Mouse (Mus musculus) liver, postnatal 0 days (tissue): Measurements from ENCODE around the gene Mettl16. TPM values are rescaled to one million over a fixed set of nuclear protein-coding genes. Genes with fewer than 3 reads are reported as not detected.
"Not testable (repeated sequence)": the region's sequence is repeated elsewhere in the genome, so short reads cannot be mapped to it uniquely, and the experiment has no call there.

Experiments used
- ATAC-seq: fragments of 200-750 bp; cut with Nextera tagmentation; 2 replicates; pipeline ENCODE4 v1.8.0; 2017; ENCODE audit warnings: mild to moderate bottlenecking, moderate library complexity
- DNase-seq: peaks from one replicate; pipeline ENCODE4 v3.0.0-alpha.2; 2016
- H3K27ac ChIP-seq: fragments of 300-500 bp; sonication (generic); 2 replicates; pipeline ENCODE4 v1.5.1; 2014; ENCODE audit warnings: antibody characterized with exemption, moderate library complexity, mild to moderate bottlenecking, low read depth
- H3K27me3 ChIP-seq: fragments of 300-500 bp; sonication (generic); 2 replicates; pipeline ENCODE4 v1.6.1; 2014; ENCODE audit warnings: low read length, control low read depth, mixed read lengths; ENCODE audit not compliant: insufficient read depth
- H3K36me3 ChIP-seq: fragments of 300-500 bp; sonication (generic); replicated peaks from 2 replicates; pipeline ENCODE4 v1.6.1; 2014; ENCODE audit warnings: mild to moderate bottlenecking, control low read depth, low read length, moderate library complexity, mixed read lengths; ENCODE audit not compliant: insufficient read depth
- H3K4me1 ChIP-seq: fragments of 300-500 bp; sonication (generic); 2 replicates; pipeline ENCODE4 v1.6.1; 2014; ENCODE audit warnings: antibody characterized with exemption, mild to moderate bottlenecking, control low read depth; ENCODE audit not compliant: insufficient read depth
- H3K4me2 ChIP-seq: fragments of 300-500 bp; sonication (generic); 2 replicates; pipeline ENCODE4 v1.6.1; 2014; ENCODE audit warnings: low read depth, mild to moderate bottlenecking, low read length, moderate library complexity, mixed read lengths
- H3K4me3 ChIP-seq: fragments of 300-500 bp; sonication (generic); 2 replicates; pipeline ENCODE4 v1.5.1; 2014; ENCODE audit warnings: low read depth, low read length
- H3K9ac ChIP-seq: fragments of 300-500 bp; sonication (generic); replicated peaks from 2 replicates; pipeline ENCODE4 v1.6.1; 2014; ENCODE audit warnings: mild to moderate bottlenecking, moderate library complexity
- H3K9me3 ChIP-seq: fragments of 300-500 bp; sonication (generic); 2 replicates; pipeline ENCODE4 v1.6.1; 2016; ENCODE audit warnings: mild to moderate bottlenecking, control low read depth, low read length, mixed read lengths
- CTCF ChIP-seq: sonication (generic); IDR thresholded peaks from 2 replicates; pipeline ENCODE4 v1.5.1; 2016; ENCODE audit warnings: antibody characterized with exemption, low read depth
- EP300 ChIP-seq: IDR thresholded peaks from 2 replicates; pipeline ENCODE4 v1.6.1; 2016; ENCODE audit warnings: antibody characterized with exemption, low read depth, mild to moderate bottlenecking
- WGBS: fragments of 180-500 bp; shearing (Covaris S2); extraction: QIAGEN DNeasy Blood & Tissue Kit; methylation state at CpG from one replicate; pipeline ENCODE4 v1.1.7; 2014; ENCODE audit not compliant: insufficient replicate concordance; 5-methylcytosine and 5-hydroxymethylcytosine counted together
- polyA plus RNA-seq: library from polyadenylated mRNA; unstranded; fragments of >200 nt; fragmentation: Nextera tagmentation; extraction: Ambion mirVana; gene quantifications from 2 replicates; pipeline ENCODE4 v1.2.1, GENCODE M21; 2015

Gene Mettl16
- polyA plus RNA-seq, 1 experiment from 2014 or later, result 8.4 TPM

DNA sequence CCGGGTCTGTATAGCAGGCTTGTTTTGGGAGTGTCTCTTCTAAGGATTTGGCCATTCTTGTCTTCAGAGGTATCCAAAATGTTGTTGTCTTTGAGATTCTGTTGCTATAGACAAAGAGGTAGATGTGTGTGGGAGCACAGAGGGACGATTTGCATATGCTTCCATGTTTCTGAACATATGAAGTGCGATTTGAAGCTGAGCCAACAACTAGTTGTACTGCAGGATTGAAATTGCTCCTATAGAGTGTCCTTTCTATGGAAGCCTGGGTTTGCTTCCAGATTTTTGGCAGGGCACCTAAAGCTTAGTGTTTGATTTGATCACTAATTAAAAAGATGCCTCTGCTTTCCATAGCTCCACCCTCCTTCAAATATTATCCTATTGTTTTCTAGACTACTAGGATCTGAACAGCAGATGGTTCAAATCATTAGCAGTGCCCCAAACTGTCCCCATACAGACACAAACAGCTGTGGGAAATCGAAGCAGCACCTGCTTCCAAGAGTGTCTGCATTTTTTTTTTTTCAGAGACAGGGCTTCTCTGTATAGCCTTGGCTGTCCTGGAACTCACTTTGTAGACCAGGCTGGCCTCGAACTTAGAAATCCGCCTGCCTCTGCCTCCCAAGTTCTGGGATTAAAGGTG lies 36.7 kb downstream of the Mettl16 start:
- 75% methylated on average over 6 of the region's 6 CpGs for WGBS
- no peak for DNase-seq
- no peak overlapping the region for H3K4me2 ChIP-seq
- H3K4me1 ChIP-seq, result no peaks in the 10 kb centered on the region
- no peak overlapping the region for H3K9ac ChIP-seq
- TF ChIP-seq EP300 (no peak), CTCF (no peak)
- no peaks in the 10 kb centered on the region for H3K9me3 ChIP-seq
- H3K4me3 ChIP-seq, result no peak overlapping the region
- ATAC-seq, result no peak
- H3K27me3 ChIP-seq, result no peaks in the 10 kb centered on the region
- peaks cover 28% of the 10 kb centered on the region for H3K36me3 ChIP-seq
- H3K27ac ChIP-seq, result no peak overlapping the region

DNA sequence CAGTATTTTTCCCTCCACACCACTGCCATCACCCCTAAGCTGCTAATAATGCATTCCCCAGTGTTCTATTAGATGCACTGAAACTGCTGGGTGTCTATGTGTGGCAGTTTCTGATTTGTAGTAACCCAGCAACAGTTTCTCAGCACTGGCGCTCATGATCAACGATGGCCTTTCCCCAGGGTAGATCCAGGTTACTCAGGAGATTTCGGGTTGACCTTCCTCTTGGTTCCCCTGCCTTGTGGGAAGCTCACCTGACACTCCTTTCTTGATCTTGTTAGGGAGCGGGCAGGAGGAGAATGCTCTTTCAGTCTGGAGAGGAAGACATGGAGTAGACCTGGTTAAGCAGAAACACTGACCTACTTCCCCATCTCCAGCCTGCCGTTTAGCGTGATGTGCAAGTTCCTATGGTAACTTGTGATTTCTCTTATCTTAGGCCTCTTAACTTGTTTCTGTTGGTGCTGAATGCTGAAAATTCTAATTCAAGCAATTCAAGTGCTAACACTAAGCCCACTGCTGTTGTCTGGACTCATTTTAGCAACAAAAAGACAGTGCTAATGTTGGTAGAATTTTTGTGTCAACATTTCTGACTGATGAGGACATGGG lies 37.7 kb downstream of the Mettl16 start:
- Histone ChIP-seq H3K27me3 (no peaks in the 10 kb centered on the region), H3K27ac (no peak overlapping the region), H3K4me2 (no peak overlapping the region), H3K9me3 (no peaks in the 10 kb centered on the region), H3K4me3 (no peak overlapping the region), H3K36me3 (peaks cover 28% of the 10 kb centered on the region), H3K9ac (no peak overlapping the region), H3K4me1 (no peaks in the 10 kb centered on the region)
- DNase-seq, result no peak
- TF ChIP-seq EP300 (no peak), CTCF (no peak)
- WGBS, result 81% methylated on average over 6 of the region's 6 CpGs
- no peak for ATAC-seq

GRCm38 (mm10) chr11:74810134-74810533 lies 39.5 kb downstream of the Mettl16 start:
- TF ChIP-seq EP300 (no peak), CTCF (no peak)
- Histone ChIP-seq H3K4me2 (no peak overlapping the region), H3K36me3 (peaks cover 22% of the 10 kb centered on the region; the same call in 1 of the 2 replicates), H3K4me1 (no peaks in the 10 kb centered on the region), H3K9me3 (no peaks in the 10 kb centered on the region), H3K27me3 (no peaks in the 10 kb centered on the region), H3K27ac (no peak overlapping the region), H3K9ac (no peak overlapping the region), H3K4me3 (no peak overlapping the region)
- DNase-seq, result no peak
- ATAC-seq, result no peak

DNA sequence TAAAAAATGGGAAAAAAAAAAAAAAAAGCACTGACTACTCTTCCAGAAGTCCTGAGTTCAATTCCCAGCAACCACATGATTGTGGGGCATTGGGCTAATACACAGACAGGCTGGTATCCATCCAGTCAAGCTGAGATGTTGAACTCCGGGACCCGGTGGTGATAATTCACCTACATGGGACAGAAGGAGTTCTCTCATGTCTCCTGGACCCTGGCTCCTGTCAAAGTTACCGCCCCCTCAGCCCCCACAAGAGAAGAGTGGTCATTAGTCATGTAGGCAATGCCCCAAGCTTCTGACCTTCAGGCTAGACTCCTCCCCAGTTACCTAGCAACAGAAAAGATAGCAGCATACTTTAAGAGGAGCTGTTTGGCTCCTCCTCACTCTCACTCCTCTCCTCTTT lies 40.4 kb downstream of the Mettl16 start:
- not testable (repeated sequence) for DNase-seq

GRCm38 (mm10) chr11:74811538-74811937 lies 40.9 kb downstream of the Mettl16 start:
- Histone ChIP-seq H3K27me3 (no peaks in the 10 kb centered on the region), H3K36me3 (peaks cover 15% of the 10 kb centered on the region), H3K27ac (no peak overlapping the region), H3K9ac (no peak overlapping the region), H3K4me1 (no peaks in the 10 kb centered on the region), H3K4me2 (no peak overlapping the region), H3K9me3 (no peaks in the 10 kb centered on the region), H3K4me3 (no peak overlapping the region)
- 81% methylated on average over 5 of the region's 5 CpGs for WGBS
- no peak for TF ChIP-seq EP300
- TF ChIP-seq CTCF, result no peak
- ATAC-seq (no peak), DNase-seq (no peak)

More for the DNA sequence above, 40.4 kb downstream of the Mettl16 start:
- H3K9ac ChIP-seq, H3K27ac ChIP-seq, H3K4me3 ChIP-seq, H3K27me3 ChIP-seq, H3K4me2 ChIP-seq, H3K9me3 ChIP-seq, ATAC-seq, H3K4me1 ChIP-seq: not testable (repeated sequence)
- H3K36me3 ChIP-seq, result peaks cover 20% of the 10 kb centered on the region; the same call in 1 of the 2 replicates
- 87% methylated on average over 3 of the region's 3 CpGs for WGBS

- Histone ChIP-seq H3K4me3 (no peak overlapping the region), H3K36me3 (peaks cover 16% of the 10 kb centered on the region), H3K27me3 (no peaks in the 10 kb centered on the region), H3K4me1 (no peaks in the 10 kb centered on the region), H3K27ac (no peak overlapping the region), H3K9ac (no peak overlapping the region), H3K4me2 (no peak overlapping the region), H3K9me3 (no peaks in the 10 kb centered on the region)
- no peak for DNase-seq
- ATAC-seq, result no peak
- peak; percentile 19 for TF ChIP-seq CTCF
- TF ChIP-seq EP300, result no peak
Measured at GRCm38 (mm10) chr11:74815795-74816194, 45.2 kb downstream of the Mettl16 start.

DNA sequence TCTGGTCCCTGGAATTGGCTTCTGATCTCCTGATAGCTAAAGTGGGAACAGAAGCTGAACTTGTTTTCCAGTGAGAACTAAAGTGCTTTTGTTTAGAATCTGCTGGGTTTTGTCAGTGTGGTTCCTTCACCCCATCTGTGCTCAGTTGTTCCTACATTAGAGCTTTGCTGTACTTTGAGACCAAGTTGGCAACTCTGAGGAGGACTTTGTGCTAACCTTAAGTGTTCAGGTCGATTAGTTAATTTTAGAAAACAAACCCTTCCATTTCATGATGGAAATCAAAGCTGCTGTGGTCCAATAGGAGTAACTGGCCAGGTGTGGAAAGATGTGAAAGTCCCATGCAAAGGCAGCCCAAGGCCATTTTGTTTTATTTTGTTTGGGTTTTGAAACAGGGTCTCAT lies 50.3 kb downstream of the Mettl16 start:
- Histone ChIP-seq H3K27ac (no peak overlapping the region), H3K4me3 (no peak overlapping the region), H3K9me3 (no peaks in the 10 kb centered on the region), H3K36me3 (peaks cover 21% of the 10 kb centered on the region), H3K9ac (no peak overlapping the region), H3K27me3 (no peaks in the 10 kb centered on the region), H3K4me1 (peaks cover 1% of the 10 kb centered on the region), H3K4me2 (no peak overlapping the region)
- TF ChIP-seq EP300 (no peak), CTCF (no peak)
- no peak for DNase-seq
- no peak for ATAC-seq
- 58% methylated on average over 1 of the region's 1 CpGs for WGBS
